Mouse (Mus musculus) CH12.LX (cell line): ENCODE measurements at regions not wholly inside any gene's neighbourhood (a gene's known extent, or its start where the extent isn't known, plus 50 kb on each side); places are given as distances from the start of the nearest gene placed in this dataset.

Experiments
- DNase-seq: peaks from one replicate; pipeline ENCODE4 v3.0.0-alpha.2; 2013; ENCODE audit errors: extremely low read depth
- H3K27ac ChIP-seq: 2 replicates; pipeline ENCODE4 v1.5.1; 2012; ENCODE audit warnings: low read depth, mild to moderate bottlenecking, control low read depth, moderate library complexity; ENCODE audit not compliant: insufficient read depth
- H3K27me3 ChIP-seq: replicated peaks from 2 replicates; pipeline ENCODE3; 2012; ENCODE audit warnings: inconsistent platforms
- H3K36me3 ChIP-seq, 2 experiments: replicated peaks in 1 of 2; 2 replicates each; pipeline versions ENCODE3 to v1.6.1; 2012; ENCODE audit warnings: inconsistent platforms in 1 of 2, low read length in 1 of 2, mild to moderate bottlenecking in 1 of 2, mixed read lengths in 1 of 2, moderate library complexity in 1 of 2; ENCODE audit not compliant: control insufficient read depth in 1 of 2, insufficient read depth in 1 of 2
- H3K4me1 ChIP-seq, 2 experiments: 2 replicates each; pipeline ENCODE4 v1.6.1; 2012; ENCODE audit warnings: inconsistent platforms in 1 of 2, moderate library complexity in 1 of 2; ENCODE audit not compliant: insufficient read depth in 2 of 2, control insufficient read depth in 1 of 2
- H3K4me2 ChIP-seq: 2 replicates; pipeline ENCODE4 v1.6.1; 2012; ENCODE audit warnings: low read depth, mild to moderate bottlenecking, control low read depth; ENCODE audit not compliant: poor library complexity, insufficient read depth, severe bottlenecking
- H3K4me3 ChIP-seq, 3 experiments: fragments of 150-350 bp in 1 of 3; sonication (generic) in 1 of 3; replicated peaks in 1 of 3; 2 replicates each; pipeline versions ENCODE3 to v1.5.1; 2011 to 2012; ENCODE audit warnings: low read depth in 2 of 3, low read length in 2 of 3, mild to moderate bottlenecking in 2 of 3, moderate library complexity in 2 of 3, control low read depth in 1 of 3, improper control_type of control experiment in 1 of 3, inconsistent platforms in 1 of 3, mixed read lengths in 1 of 3; ENCODE audit not compliant: poor library complexity in 1 of 3
- H3K79me2 ChIP-seq: replicated peaks from 2 replicates; pipeline ENCODE4 v1.6.1; 2012; ENCODE audit warnings: mild to moderate bottlenecking, moderate library complexity; ENCODE audit not compliant: control insufficient read depth, poor library complexity, insufficient read depth, severe bottlenecking; ENCODE audit errors: extremely low read depth
- H3K9ac ChIP-seq: 2 replicates; pipeline ENCODE4 v1.6.1; 2012; ENCODE audit warnings: low read depth, mild to moderate bottlenecking, control low read depth, moderate library complexity; ENCODE audit not compliant: insufficient read depth
- H3K9me3 ChIP-seq: replicated peaks from 2 replicates; pipeline ENCODE3; 2012; ENCODE audit warnings: low read length, inconsistent platforms, mixed read lengths
- BHLHE40 ChIP-seq: IDR thresholded peaks from 2 replicates; pipeline ENCODE4 v1.6.1; 2011; ENCODE audit warnings: mild to moderate bottlenecking, low read depth, low read length, improper control_type of control experiment
- CHD1 ChIP-seq: IDR thresholded peaks from 2 replicates; pipeline ENCODE4 v1.6.1; 2012; ENCODE audit warnings: low read depth, low read length, improper control_type of control experiment, inconsistent platforms
- CTCF ChIP-seq, 2 experiments: IDR thresholded peaks in 1 of 2; conservative IDR thresholded peaks in 1 of 2; 2 replicates each; pipeline ENCODE4 v1.5.1; 2011 to 2012; ENCODE audit warnings: low read depth in 2 of 2, low read length in 2 of 2, improper control_type of control experiment in 1 of 2, inconsistent platforms in 1 of 2, mild to moderate bottlenecking in 1 of 2, moderate library complexity in 1 of 2
- E2F4 ChIP-seq: IDR thresholded peaks from 2 replicates; pipeline ENCODE4 v1.6.1; 2011; ENCODE audit warnings: low read depth, low read length, improper control_type of control experiment; ENCODE audit not compliant: insufficient replicate concordance
- ELF1 ChIP-seq: IDR thresholded peaks from 2 replicates; pipeline ENCODE4 v1.6.1; 2014; ENCODE audit warnings: low read depth, mild to moderate bottlenecking, inconsistent platforms, low read length, improper control_type of control experiment
- ETS1 ChIP-seq: conservative IDR thresholded peaks from 2 replicates; pipeline ENCODE4 v1.6.1; 2012; ENCODE audit warnings: low read depth, mild to moderate bottlenecking, inconsistent platforms, low read length, improper control_type of control experiment, moderate library complexity
- GABPA ChIP-seq: IDR thresholded peaks from 2 replicates; pipeline ENCODE4 v1.6.1; 2012; ENCODE audit warnings: low read depth, low read length, improper control_type of control experiment, inconsistent platforms; ENCODE audit not compliant: insufficient replicate concordance
- HCFC1 ChIP-seq: IDR thresholded peaks from 2 replicates; pipeline ENCODE4 v1.6.1; 2012; ENCODE audit warnings: low read depth, mild to moderate bottlenecking, inconsistent platforms, low read length, improper control_type of control experiment
- IRF4 ChIP-seq: IDR thresholded peaks from 2 replicates; pipeline ENCODE4 v1.6.1; 2014; ENCODE audit warnings: low read depth, mild to moderate bottlenecking, inconsistent platforms, low read length, improper control_type of control experiment
- MAX ChIP-seq: IDR thresholded peaks from 2 replicates; pipeline ENCODE4 v1.6.1; 2011; ENCODE audit warnings: low read length, improper control_type of control experiment
- MYC ChIP-seq: IDR thresholded peaks from 2 replicates; pipeline ENCODE4 v1.6.1; 2011; ENCODE audit warnings: low read depth, mild to moderate bottlenecking, improper control_type of control experiment, low read length
- NRF1 ChIP-seq: IDR thresholded peaks from 2 replicates; pipeline ENCODE4 v1.6.1; 2014; ENCODE audit warnings: low read depth, mild to moderate bottlenecking, inconsistent platforms, low read length, improper control_type of control experiment, moderate library complexity
- PAX5 ChIP-seq: IDR thresholded peaks from 2 replicates; pipeline ENCODE4 v1.6.1; 2012; ENCODE audit warnings: low read length, inconsistent platforms, mixed read lengths
- POLR2A ChIP-seq: IDR thresholded peaks from 2 replicates; pipeline ENCODE4 v1.6.1; 2011; ENCODE audit warnings: low read depth, mild to moderate bottlenecking, improper control_type of control experiment, low read length
- POLR2AphosphoS2 ChIP-seq: IDR thresholded peaks from 2 replicates; pipeline ENCODE4 v1.6.1; 2011; ENCODE audit warnings: low read depth, low read length, improper control_type of control experiment
- RAD21 ChIP-seq: IDR thresholded peaks from 2 replicates; pipeline ENCODE4 v1.6.1; 2011; ENCODE audit warnings: low read depth, mild to moderate bottlenecking, low read length, improper control_type of control experiment, moderate library complexity
- TBP ChIP-seq: conservative IDR thresholded peaks from 2 replicates; pipeline ENCODE4 v1.6.1; 2011; ENCODE audit warnings: low read depth, low read length, improper control_type of control experiment
- TCF12 ChIP-seq: IDR thresholded peaks from 2 replicates; pipeline ENCODE4 v1.6.1; 2014; ENCODE audit warnings: low read depth, mild to moderate bottlenecking, inconsistent platforms, low read length, improper control_type of control experiment
- UBTF ChIP-seq: IDR thresholded peaks from 2 replicates; pipeline ENCODE4 v1.6.1; 2012; ENCODE audit warnings: low read depth, mild to moderate bottlenecking, inconsistent platforms, low read length, improper control_type of control experiment, moderate library complexity
- USF1 ChIP-seq: IDR thresholded peaks from 2 replicates; pipeline ENCODE4 v1.6.1; 2014; ENCODE audit warnings: low read depth, mild to moderate bottlenecking, inconsistent platforms, low read length, improper control_type of control experiment
- ZC3H11A ChIP-seq: IDR thresholded peaks from 2 replicates; pipeline ENCODE4 v1.6.1; 2012; ENCODE audit warnings: low read depth, mild to moderate bottlenecking, inconsistent platforms, low read length, improper control_type of control experiment
- ZMIZ1 ChIP-seq: IDR thresholded peaks from 2 replicates; pipeline ENCODE4 v1.6.1; 2012; ENCODE audit warnings: low read depth, mild to moderate bottlenecking, inconsistent platforms, low read length, improper control_type of control experiment
- dilution Hi-C: fragments of 300-500 bp; cut with MboI; formaldehyde crosslinking; loops from 2 replicates; pipeline ENCODE4 v1.14.3; 2020; ENCODE audit warnings: low sequenced_read_pairs; ENCODE audit not compliant: extremely low pct_unique_long_range_greater_than_20kb, extremely low pct_ligation_motif_present
- in situ Hi-C: fragments of 300-500 bp; cut with MboI; formaldehyde crosslinking; loops from 3 replicates; pipeline ENCODE4 v1.14.3; 2019; ENCODE audit warnings: low sequenced_read_pairs, low pct_ligation_motif_present, low pct_unique_long_range_greater_than_20kb, mixed read lengths

GRCm38 (mm10) chr4:27497274-27497673 lies 1150.6 kb upstream of the Manea start:
- in situ Hi-C loops, result no loop called here
- Histone ChIP-seq H3K79me2 (no peaks in the 10 kb centered on the region), H3K4me3 (no peak overlapping the region), H3K4me2 (no peak overlapping the region)
- no peak for TF ChIP-seq MAX
- no peak for TF ChIP-seq TBP
- no peak for TF ChIP-seq USF1
- no peak for TF ChIP-seq PAX5
- TF ChIP-seq, all 38 proteins: peak for 0
- no peak overlapping the region for H3K9ac ChIP-seq
- dilution Hi-C loops, result no loop called here
- no peaks in the 10 kb centered on the region for H3K27me3 ChIP-seq
- H3K36me3 ChIP-seq, result no peaks in the 10 kb centered on the region
- DNase-seq, result no peak
- no peak overlapping the region for H3K27ac ChIP-seq
- no peaks in the 10 kb centered on the region for H3K9me3 ChIP-seq
- H3K4me1 ChIP-seq, result no peaks in the 10 kb centered on the region

GRCm38 (mm10) chr4:27491312-27491711 lies 1144.6 kb upstream of the Manea start:
- Histone ChIP-seq H3K9ac (no peak overlapping the region), H3K4me3 (no peak overlapping the region), H3K9me3 (no peaks in the 10 kb centered on the region), H3K4me2 (no peak overlapping the region), H3K27me3 (no peaks in the 10 kb centered on the region), H3K4me1 (no peaks in the 10 kb centered on the region), H3K36me3 (no peaks in the 10 kb centered on the region), H3K27ac (no peak overlapping the region), H3K79me2 (no peaks in the 10 kb centered on the region)
- TF ChIP-seq ETS1 (no peak), POLR2A (no peak), ZC3H11A (no peak), ZMIZ1 (no peak)
- DNase-seq, result no peak
- dilution Hi-C loops, result no loop called here
- in situ Hi-C loops, result no loop called here

- DNase-seq, result no peak
Observed at GRCm38 (mm10) chr4:27449901-27450300, 1103.2 kb upstream of the Manea start.

GRCm38 (mm10) chr4:27446310-27446709 lies 1099.6 kb upstream of the Manea start:
- Histone ChIP-seq H3K79me2 (no peaks in the 10 kb centered on the region), H3K4me1 (no peaks in the 10 kb centered on the region), H3K36me3 (no peaks in the 10 kb centered on the region), H3K27me3 (no peaks in the 10 kb centered on the region), H3K9ac (no peak overlapping the region), H3K27ac (no peak overlapping the region), H3K9me3 (peaks cover 10% of the 10 kb centered on the region), H3K4me2 (no peak overlapping the region), H3K4me3 (no peak overlapping the region)
- dilution Hi-C loops (no loop called here), in situ Hi-C loops (no loop called here)
- no peak for DNase-seq
- TF ChIP-seq MAX, result no peak
- no peak for TF ChIP-seq ETS1
- TF ChIP-seq ELF1, result no peak
- no peak for TF ChIP-seq POLR2A
- TF ChIP-seq HCFC1, result no peak
- TF ChIP-seq MYC, result no peak
- TF ChIP-seq USF1, result no peak
- no peak for TF ChIP-seq NRF1
- no peak for TF ChIP-seq RAD21
- TF ChIP-seq CHD1, result no peak
- TF ChIP-seq BHLHE40, result no peak
- TF ChIP-seq TCF12, result no peak
- no peak for TF ChIP-seq GABPA
- TF ChIP-seq UBTF, result no peak
- no peak for TF ChIP-seq IRF4
- TF ChIP-seq POLR2AphosphoS2, result no peak

More at GRCm38 (mm10) chr4:27449901-27450300, 1103.2 kb upstream of the Manea start:
- peaks cover 10% of the 10 kb centered on the region for H3K9me3 ChIP-seq
- no peak overlapping the region for H3K4me3 ChIP-seq
- H3K27me3 ChIP-seq, result no peaks in the 10 kb centered on the region
- H3K4me2 ChIP-seq, result no peak overlapping the region
- in situ Hi-C loops, result no loop called here
- H3K36me3 ChIP-seq, result no peaks in the 10 kb centered on the region
- no peaks in the 10 kb centered on the region for H3K79me2 ChIP-seq
- dilution Hi-C loops, result no loop called here
- no peak overlapping the region for H3K27ac ChIP-seq
- TF ChIP-seq CTCF (conservative IDR thresholded peaks at IDR 0.05 in 1 of 2, IDR thresholded peaks at IDR 0.05 in 1 of 2; ENCODE audit: low read depth in 2 of 2, low read length in 2 of 2) (no peak), E2F4 (no peak)
- no peaks in the 10 kb centered on the region for H3K4me1 ChIP-seq
- H3K9ac ChIP-seq, result no peak overlapping the region
